Mouse (Mus musculus) myocyte (in vitro differentiated cells): ENCODE data around the gene Shc1.

ENCODE experiments used
- CEBPB ChIP-seq: IDR thresholded peaks from 2 replicates; pipeline ENCODE4 v1.6.1; 2011; ENCODE audit warnings: mild to moderate bottlenecking, moderate library complexity; ENCODE audit not compliant: poor library complexity, insufficient read depth, severe bottlenecking
- E2F4 ChIP-seq: IDR thresholded peaks from one replicate; pipeline ENCODE4 v1.6.1; 2011; ENCODE audit warnings: mild to moderate bottlenecking, control low read depth, moderate library complexity; ENCODE audit not compliant: insufficient read depth
- MAX ChIP-seq: IDR thresholded peaks from one replicate; pipeline ENCODE4 v1.6.1; 2011; ENCODE audit warnings: low read depth, mild to moderate bottlenecking, control low read depth
- MYOD1 ChIP-seq, 3 experiments: IDR thresholded peaks; one replicate each; pipeline ENCODE4 v1.6.1; 2011; ENCODE audit warnings: control low read depth in 2 of 3, low read depth in 2 of 3, mild to moderate bottlenecking in 2 of 3, moderate library complexity in 1 of 3; ENCODE audit not compliant: insufficient read length in 2 of 3, control insufficient read depth in 1 of 3
- MYOG ChIP-seq, 3 experiments: IDR thresholded peaks; one replicate each; pipeline ENCODE4 v1.6.1; 2011; ENCODE audit warnings: control low read depth in 2 of 3, low read depth in 2 of 3, mild to moderate bottlenecking in 2 of 3; ENCODE audit not compliant: insufficient read length in 2 of 3, control insufficient read depth in 1 of 3, insufficient read depth in 1 of 3
- POLR2A ChIP-seq: IDR thresholded peaks from one replicate; pipeline ENCODE4 v1.6.1; 2011; ENCODE audit warnings: low read depth, mild to moderate bottlenecking, control low read depth, moderate library complexity; ENCODE audit not compliant: insufficient read length
- POLR2AphosphoS2 ChIP-seq: IDR thresholded peaks from one replicate; pipeline ENCODE4 v1.6.1; 2011; ENCODE audit warnings: low read depth, control low read depth; ENCODE audit not compliant: insufficient read length
- SRF ChIP-seq: IDR thresholded peaks from one replicate; pipeline ENCODE4 v1.6.1; 2011; ENCODE audit warnings: low read depth; ENCODE audit not compliant: control insufficient read depth, insufficient read length
- USF1 ChIP-seq: IDR thresholded peaks from one replicate; pipeline ENCODE4 v1.6.1; 2011; ENCODE audit warnings: low read depth, mild to moderate bottlenecking, control low read depth, moderate library complexity

DNA sequence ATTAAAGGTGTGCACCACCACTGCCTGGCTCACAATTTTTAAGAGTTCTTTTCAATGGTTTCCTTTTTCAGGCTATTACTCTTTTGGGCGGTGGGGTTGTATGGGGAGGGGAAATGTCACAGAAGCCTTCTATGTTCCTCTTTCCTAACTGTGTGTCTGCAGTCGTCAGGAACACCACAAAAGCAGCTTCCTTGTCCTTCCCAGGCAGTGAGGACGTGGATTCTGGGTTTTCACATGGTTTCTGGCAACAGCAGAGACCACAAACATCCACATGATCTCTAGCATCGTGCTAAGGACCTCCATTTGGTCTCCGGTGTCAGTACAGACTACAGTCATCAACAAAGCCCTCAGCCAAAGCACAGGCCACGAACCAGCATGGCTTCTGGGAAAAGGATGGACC lies 55.6 kb downstream of the Shc1 start:
- TF ChIP-seq CEBPB (no peak), MAX (no peak), POLR2A (no peak), E2F4 (no peak), MYOG (IDR thresholded peaks at IDR 0.05; ENCODE audit: control insufficient read depth in 1 of 3, insufficient read depth in 1 of 3, insufficient read length in 2 of 3, low read depth in 2 of 3) (no peak), POLR2AphosphoS2 (no peak), MYOD1 (IDR thresholded peaks at IDR 0.05; ENCODE audit: control insufficient read depth in 1 of 3, insufficient read length in 2 of 3, low read depth in 2 of 3) (no peak), SRF (no peak), USF1 (no peak)
